Mouse (Mus musculus) heart, postnatal 10 days (tissue): ENCODE data around the gene Mafg. TPM values are rescaled to one million over a fixed set of nuclear protein-coding genes. Genes with fewer than 3 reads are reported as not detected.

Experiments
- DNase-seq, 2 experiments: peaks; one replicate each; pipeline ENCODE4 v3.0.0; 2021
- intact Hi-C: fragments of 180-260 bp; cut with DNase I; formaldehyde crosslinking; loops from one replicate; pipeline ENCODE4 v1.15.1; 2025
- microRNA-seq, 2 experiments: library from miRNA; unstranded; fragments of <30 nt; microRNA quantifications; one replicate each; pipeline ENCODE4 v1.2.0; 2022
- total RNA-seq, 2 experiments: library from RNA; stranded (reverse); gene quantifications; 2 replicates each; pipeline ENCODE4 v1.2.3; 2021

Mafg gene
- total RNA-seq, 2 experiments from 2014 or later = 24.2 to 27.0 TPM

GRCm38 (mm10) chr11:120576365-120576981 lies 56.9 kb downstream of the Mafg start:
- intact Hi-C loops = no loop called here
- DNase-seq = no peak

- DNase-seq = no peak
- intact Hi-C loops = no loop called here
Measured at GRCm38 (mm10) chr11:120575940-120576339, 57.5 kb downstream of the Mafg start.

Small RNA genes within 50 kb of the gene (microRNA-seq; reads per million reads assigned to microRNA genes)
- 0 reads per million in 2 experiments for gene Mir6936

Other genes with a start within 250 kb of the Mafg start
- gene Nploc4, start 195.9 kb downstream of the Mafg start, total RNA-seq = 10 to 100 TPM; 53.9 to 59.6 TPM
- gene Tspan10, start 191.0 kb downstream of the Mafg start, total RNA-seq = 1 to 10 TPM in 1 of 2 experiments, under 1 TPM in 1; 0.24 to 2.3 TPM
- gene Pde6g, start 180.1 kb downstream of the Mafg start, total RNA-seq = under 1 TPM in 1 of 2 experiments, not detected in 1; 0.32 TPM
- 10 to 100 TPM; 33.5 to 35.2 TPM for gene Oxld1, start 175.5 kb downstream of the Mafg start, total RNA-seq
- gene Ccdc137, start 175.5 kb downstream of the Mafg start, total RNA-seq = 1 to 10 TPM; 6.4 to 7.9 TPM
- 10 to 100 TPM; 13.6 to 16.5 TPM for gene Arl16, start 166.0 kb downstream of the Mafg start, total RNA-seq
- gene Mrpl12, start 149.0 kb downstream of the Mafg start, total RNA-seq = 100 to 1,000 TPM; 227 to 233 TPM
- gene Slc25a10, start 141.8 kb downstream of the Mafg start, total RNA-seq = 10 to 100 TPM; 24.8 to 25.0 TPM
- 1 to 10 TPM; 2.4 to 3.1 TPM for gene Gcgr, start 102.9 kb downstream of the Mafg start, total RNA-seq
- 10 to 100 TPM; 70.5 to 72.7 TPM for gene Mcrip1, start 83.9 kb downstream of the Mafg start, total RNA-seq
- gene Ppp1r27, start 82.5 kb downstream of the Mafg start, total RNA-seq = under 1 TPM in 1 of 2 experiments, not detected in 1; 0.60 TPM
- gene P4hb, start 60.3 kb downstream of the Mafg start, total RNA-seq = 100 to 1,000 TPM; 306 to 311 TPM
- gene Arhgdia, start 52.0 kb downstream of the Mafg start, total RNA-seq = 100 to 1,000 TPM; 236 to 257 TPM
- 10 to 100 TPM; 86.1 to 88.3 TPM for gene Alyref, start 35.2 kb downstream of the Mafg start, total RNA-seq
- 100 to 1,000 TPM in 1 of 2 experiments, 10 to 100 TPM in 1; 95.1 to 105 TPM for gene Anapc11, start 35.2 kb downstream of the Mafg start, total RNA-seq
- under 1 TPM; 0.55 to 0.98 TPM for gene Npb, start 25.1 kb downstream of the Mafg start, total RNA-seq
- 10 to 100 TPM; 39.7 to 45.8 TPM for gene Pcyt2, start 15.7 kb downstream of the Mafg start, total RNA-seq
- 10 to 100 TPM; 11.9 to 12.5 TPM for gene Sirt7, start 8.4 kb downstream of the Mafg start, total RNA-seq
- gene Pycr1, start 10.2 kb upstream of the Mafg start, total RNA-seq = 1 to 10 TPM; 4.8 to 5.5 TPM
- 10 to 100 TPM; 38.0 to 41.6 TPM for gene Myadml2, start 14.6 kb upstream of the Mafg start, total RNA-seq
- gene Notum, start 27.6 kb upstream of the Mafg start, total RNA-seq = under 1 TPM in 1 of 2 experiments, not detected in 1; 0.12 TPM
- gene Aspscr1, start 39.4 kb upstream of the Mafg start, total RNA-seq = 10 to 100 TPM; 52.8 to 53.0 TPM
- gene Cenpx, start 80.1 kb upstream of the Mafg start, total RNA-seq = 10 to 100 TPM; 38.1 to 40.6 TPM
- gene Lrrc45, start 80.3 kb upstream of the Mafg start, total RNA-seq = 10 to 100 TPM in 1 of 2 experiments, 1 to 10 TPM in 1; 9.7 to 10.1 TPM
- gene Rac3, start 87.9 kb upstream of the Mafg start, total RNA-seq = 1 to 10 TPM; 1.4 to 1.7 TPM
- 1 to 10 TPM; 3.2 to 4.1 TPM for gene Dcxr, start 93.7 kb upstream of the Mafg start, total RNA-seq
- gene Cbr2, start 98.5 kb upstream of the Mafg start, total RNA-seq = 10 to 100 TPM in 1 of 2 experiments, 1 to 10 TPM in 1; 8.3 to 14.4 TPM
- gene Hmga1b, start 129.2 kb upstream of the Mafg start, total RNA-seq = 10 to 100 TPM; 20.1 to 21.0 TPM
- 10 to 100 TPM; 12.2 to 12.5 TPM for gene Rfng, start 150.6 kb upstream of the Mafg start, total RNA-seq
- 10 to 100 TPM; 61.7 to 69.1 TPM for gene Gps1, start 150.7 kb upstream of the Mafg start, total RNA-seq
- 10 to 100 TPM; 33.1 to 34.8 TPM for gene Dus1l, start 162.8 kb upstream of the Mafg start, total RNA-seq
- 10 to 100 TPM; 27.4 to 33.8 TPM for gene Fasn, start 190.9 kb upstream of the Mafg start, total RNA-seq